Mouse (Mus musculus) heart, postnatal 10 days (tissue): Measurements from ENCODE around the gene Ubxn1. TPM values are rescaled to one million over a fixed set of nuclear protein-coding genes. Genes with fewer than 3 reads are reported as not detected.
"Not testable (repeated sequence)": the region's sequence is repeated elsewhere in the genome, so short reads cannot be mapped to it uniquely, and the experiment has no call there.

Experiments
- DNase-seq, 2 experiments: peaks; one replicate each; pipeline ENCODE4 v3.0.0; 2021
- intact Hi-C: fragments of 180-260 bp; cut with DNase I; formaldehyde crosslinking; loops from one replicate; pipeline ENCODE4 v1.15.1; 2025
- total RNA-seq, 2 experiments: library from RNA; stranded (reverse); gene quantifications; 2 replicates each; pipeline ENCODE4 v1.2.3; 2021

Gene Ubxn1
- total RNA-seq: 100 to 1,000 TPM; 123 to 126 TPM

GRCm38 (mm10) chr19:8871267-8872186 lies at the start of gene Ubxn1:
Gene Ubxn1, plus strand, starts transcription at chr19:8871496.
- intact Hi-C loops: no loop called here

GRCm38 (mm10) chr19:8822696-8823095 lies 48.6 kb upstream of the Ubxn1 start:
- DNase-seq: no peak
- intact Hi-C loops: no loop called here

More at GRCm38 (mm10) chr19:8871267-8872186, at the start of gene Ubxn1:
- DNase-seq: peak; percentile 99

- no peak for DNase-seq
- intact Hi-C loops: no loop called here
Observed at GRCm38 (mm10) chr19:8829660-8830059, 41.6 kb upstream of the Ubxn1 start, which contains the start of gene AC129217.1. Gene AC129217.1, plus strand, starts transcription at chr19:8829773.

DNA sequence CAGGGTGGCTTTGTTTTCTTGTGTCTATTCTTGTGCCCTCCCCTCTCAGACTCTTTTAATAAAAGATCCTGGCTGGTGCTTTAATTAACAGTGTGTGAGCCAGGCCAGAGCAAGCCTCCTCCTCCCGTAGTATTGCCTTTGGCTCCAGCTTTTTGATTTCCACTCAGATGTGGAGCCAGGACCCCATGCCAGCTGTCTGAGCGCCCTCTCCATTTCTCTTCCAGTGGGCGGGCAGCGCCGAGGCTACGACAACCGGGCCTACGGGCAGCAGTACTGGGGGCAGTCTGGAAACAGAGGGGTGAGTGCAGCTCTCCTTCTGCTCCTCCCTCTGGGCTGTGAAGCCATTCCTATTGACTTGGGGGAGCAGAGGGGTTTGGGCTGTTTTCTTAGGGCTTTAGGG lies 40.6 kb upstream of the Ubxn1 start:
- DNase-seq: no peak
- intact Hi-C loops: no loop called here

- intact Hi-C loops: no loop called here
Observed at GRCm38 (mm10) chr19:8831262-8831661, 40.0 kb upstream of the Ubxn1 start.

GRCm38 (mm10) chr19:8832971-8833370 lies 38.3 kb upstream of the Ubxn1 start:
- no peak for DNase-seq
- intact Hi-C loops: no loop called here

More at GRCm38 (mm10) chr19:8831262-8831661, 40.0 kb upstream of the Ubxn1 start:
- DNase-seq: no peak

DNA sequence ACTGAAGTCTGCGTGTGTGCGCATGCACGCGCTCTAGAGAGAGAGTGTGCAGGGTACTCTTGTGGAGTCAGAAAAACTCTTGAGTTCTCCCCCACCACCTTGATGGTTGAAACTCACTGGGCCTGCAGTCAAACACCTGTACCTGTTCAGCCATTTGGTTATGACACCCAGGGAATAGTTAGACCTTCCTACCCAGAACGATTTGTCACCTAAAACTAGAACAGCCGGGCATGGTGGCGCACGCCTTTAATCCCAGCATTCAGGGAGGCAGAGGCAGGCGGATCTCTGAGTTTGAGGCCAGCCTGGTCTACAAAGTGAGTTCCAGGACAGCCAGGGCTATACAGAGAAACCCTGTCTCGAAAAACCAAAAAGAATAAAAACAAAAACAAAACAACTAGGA lies 35.0 kb upstream of the Ubxn1 start:
- not testable (repeated sequence) for DNase-seq
- intact Hi-C loops: loop anchor here (2.0 kb wide), 1 partner anchor 16 kb away; the partner anchor contains the start of gene Hnrnpul2

GRCm38 (mm10) chr19:8837251-8837791 lies 34.0 kb upstream of the Ubxn1 start, which contains the start of gene Bscl2:
Gene Bscl2, plus strand, starts transcription at chr19:8837467.
- intact Hi-C loops: loop anchor here (2.0 kb wide), 1 partner anchor 17 kb away; the partner anchor contains the start of gene Hnrnpul2
- peak; percentile 89 to 90 for DNase-seq

DNA sequence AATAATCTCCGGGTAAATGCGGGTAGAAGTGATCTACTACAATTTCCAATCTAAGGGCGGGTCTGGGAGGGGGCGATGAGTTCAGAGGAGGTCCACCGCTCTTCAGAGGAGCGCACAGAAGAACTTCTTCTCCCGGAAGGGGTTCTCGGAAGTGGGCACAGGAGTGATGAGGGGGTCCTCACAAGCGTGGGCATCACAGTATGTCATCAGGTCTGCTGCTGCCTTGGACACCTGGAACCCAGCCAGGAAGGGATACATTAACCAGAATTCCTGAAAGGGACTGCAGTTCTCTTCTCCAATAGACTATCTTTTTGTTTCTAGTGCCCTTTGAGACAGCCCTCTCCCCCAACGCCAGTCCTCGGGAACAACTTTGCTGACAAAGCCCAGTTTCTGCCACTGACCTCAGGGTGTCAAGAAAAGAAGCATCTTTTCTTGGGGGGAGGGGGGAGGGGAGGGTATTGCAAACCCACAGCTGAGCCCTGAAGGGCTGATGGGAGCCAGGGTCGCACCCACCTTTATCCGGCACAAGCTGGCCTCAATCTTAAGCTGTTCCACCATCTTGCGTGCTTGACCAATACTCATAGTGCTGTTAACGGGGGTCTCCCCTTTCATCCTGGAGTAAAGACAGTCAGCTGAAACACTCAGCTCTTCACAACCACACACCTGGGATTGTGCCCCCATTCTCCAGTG lies 33.1 kb upstream of the Ubxn1 start:
- peak; percentile 40 to 61 for DNase-seq
- intact Hi-C loops: no loop called here

DNA sequence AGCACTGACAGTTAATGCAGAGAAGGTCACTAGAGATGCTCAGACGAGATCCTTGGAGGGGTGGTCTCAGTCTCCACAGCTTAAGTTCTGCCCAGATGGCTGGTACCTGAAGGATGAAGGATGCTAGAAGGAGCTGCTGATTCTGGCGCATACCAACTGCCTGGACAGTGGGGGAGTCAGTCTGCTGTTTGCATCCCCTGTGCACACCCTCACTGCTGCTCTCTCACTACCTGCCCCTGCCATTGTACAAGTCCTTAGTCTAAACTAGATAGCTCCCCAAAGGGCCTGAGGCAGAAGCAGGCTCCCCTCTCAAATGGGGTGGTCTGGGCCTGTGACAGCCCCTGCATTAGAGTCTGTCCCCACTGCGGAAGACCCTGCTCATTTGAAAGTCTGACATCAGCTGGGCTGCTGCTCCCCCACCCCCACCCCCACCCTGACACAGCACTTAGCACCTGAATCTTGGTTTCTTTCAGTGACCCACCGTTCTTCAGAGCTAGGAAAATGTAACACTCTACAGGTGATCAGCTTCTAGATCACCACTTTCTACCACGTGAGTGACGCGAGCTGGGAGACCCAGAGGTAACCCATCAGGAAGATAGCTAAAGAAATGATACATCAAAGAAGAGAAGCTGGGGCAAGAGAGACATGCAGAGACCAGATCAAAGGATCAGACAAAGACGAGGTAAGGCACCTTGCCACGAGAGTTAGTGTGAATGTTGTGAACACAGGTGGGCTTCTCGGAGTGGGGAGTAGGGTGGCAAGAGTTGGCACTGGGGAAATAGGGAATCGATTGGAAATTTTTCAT lies 32.0 kb upstream of the Ubxn1 start, which contains the start of gene Gng3:
Gng3 (minus strand) TSS at position 92 of the 805 bp plus-strand sequence.
- intact Hi-C loops: no loop called here

DNA sequence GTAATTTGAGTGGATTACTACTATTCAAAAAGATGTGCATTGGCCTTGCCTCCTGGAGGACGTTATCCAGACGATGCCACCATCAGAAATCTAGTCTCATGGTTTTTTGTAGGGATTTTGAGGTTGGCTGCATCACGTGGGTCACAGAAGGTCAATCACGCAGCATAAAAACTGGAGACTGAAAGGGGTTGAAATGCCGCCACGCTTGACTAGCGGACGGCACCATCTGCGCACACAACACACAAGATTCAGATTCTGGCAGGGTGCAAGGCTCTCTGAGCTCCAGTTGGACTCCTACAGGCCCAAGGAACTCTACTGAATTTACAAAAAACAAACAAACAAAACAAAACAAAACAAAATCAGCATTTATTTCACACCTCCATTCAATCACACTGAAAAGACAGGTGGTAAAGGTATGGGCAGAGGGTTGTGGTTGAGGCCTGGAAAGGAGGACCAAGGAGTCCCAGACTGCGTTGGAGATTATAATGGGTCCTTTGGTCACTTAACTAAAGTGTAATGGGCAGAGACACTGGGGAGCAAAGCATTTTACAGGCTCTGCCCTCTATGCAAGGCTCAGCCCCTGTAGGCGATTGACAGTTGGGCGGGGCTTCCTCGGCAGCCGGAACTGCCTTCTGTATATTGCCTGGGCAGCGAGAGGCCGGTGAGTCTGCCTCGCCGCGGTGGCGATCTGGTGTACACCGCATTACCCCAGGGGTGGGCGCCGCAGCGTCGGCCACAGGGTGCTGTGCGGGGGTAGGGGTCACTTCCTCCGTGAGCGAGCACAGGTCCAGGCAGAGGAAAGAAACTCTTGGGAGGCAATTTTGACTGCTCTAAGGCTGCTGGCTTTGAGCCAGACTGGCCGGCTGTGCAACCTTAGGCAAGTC lies 31.1 kb upstream of the Ubxn1 start:
- peak; percentile 83 for DNase-seq
- intact Hi-C loops: loop anchor here (5.0 kb wide), 1 partner anchor 137 kb away; no protein-coding TSS in a partner anchor

More for the DNA sequence above, 32.0 kb upstream of the Ubxn1 start, which contains the start of gene Gng3:
- DNase-seq: no peak

DNA sequence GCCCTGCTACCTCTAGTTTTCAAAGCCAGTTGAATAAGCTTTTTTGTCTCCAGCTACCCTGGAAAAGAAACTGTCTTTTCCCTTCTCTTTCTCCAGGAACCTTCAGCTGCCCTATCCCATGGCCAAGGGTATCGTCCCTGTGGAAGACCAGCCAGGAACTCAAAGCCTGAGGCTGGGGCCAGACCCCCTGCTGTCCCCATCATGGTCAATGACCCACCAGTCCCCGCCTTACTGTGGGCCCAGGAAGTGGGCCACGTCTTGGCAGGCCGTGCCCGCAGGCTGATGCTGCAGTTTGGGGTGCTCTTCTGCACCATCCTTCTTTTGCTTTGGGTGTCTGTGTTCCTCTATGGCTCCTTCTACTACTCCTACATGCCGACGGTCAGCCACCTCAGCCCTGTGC lies 30.3 kb upstream of the Ubxn1 start:
- intact Hi-C loops: loop anchor here (5.0 kb wide), 1 partner anchor 136 kb away; no protein-coding TSS in a partner anchor
- DNase-seq: no peak

DNA sequence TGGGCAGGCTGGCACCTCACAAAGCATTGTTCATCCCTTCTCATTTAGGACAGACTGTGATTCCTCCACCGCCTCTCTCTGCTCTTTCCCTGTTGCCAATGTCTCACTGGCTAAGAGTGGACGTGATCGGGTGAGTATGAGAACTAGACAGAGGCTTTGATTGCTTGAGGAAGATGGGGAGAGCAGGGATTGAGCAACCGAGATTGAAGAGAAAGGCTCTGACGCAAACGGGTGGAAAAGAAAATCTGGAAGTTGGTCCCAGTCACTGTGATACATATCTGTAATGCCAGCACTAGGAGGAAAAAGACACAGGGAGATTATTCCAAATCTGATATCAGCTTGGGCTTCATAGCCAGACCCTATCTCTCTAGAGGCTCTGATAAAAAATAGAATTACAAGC lies 28.3 kb upstream of the Ubxn1 start:
- intact Hi-C loops: loop anchor here (5.0 kb wide), 1 partner anchor 134 kb away; no protein-coding TSS in a partner anchor
- DNase-seq: no peak

DNA sequence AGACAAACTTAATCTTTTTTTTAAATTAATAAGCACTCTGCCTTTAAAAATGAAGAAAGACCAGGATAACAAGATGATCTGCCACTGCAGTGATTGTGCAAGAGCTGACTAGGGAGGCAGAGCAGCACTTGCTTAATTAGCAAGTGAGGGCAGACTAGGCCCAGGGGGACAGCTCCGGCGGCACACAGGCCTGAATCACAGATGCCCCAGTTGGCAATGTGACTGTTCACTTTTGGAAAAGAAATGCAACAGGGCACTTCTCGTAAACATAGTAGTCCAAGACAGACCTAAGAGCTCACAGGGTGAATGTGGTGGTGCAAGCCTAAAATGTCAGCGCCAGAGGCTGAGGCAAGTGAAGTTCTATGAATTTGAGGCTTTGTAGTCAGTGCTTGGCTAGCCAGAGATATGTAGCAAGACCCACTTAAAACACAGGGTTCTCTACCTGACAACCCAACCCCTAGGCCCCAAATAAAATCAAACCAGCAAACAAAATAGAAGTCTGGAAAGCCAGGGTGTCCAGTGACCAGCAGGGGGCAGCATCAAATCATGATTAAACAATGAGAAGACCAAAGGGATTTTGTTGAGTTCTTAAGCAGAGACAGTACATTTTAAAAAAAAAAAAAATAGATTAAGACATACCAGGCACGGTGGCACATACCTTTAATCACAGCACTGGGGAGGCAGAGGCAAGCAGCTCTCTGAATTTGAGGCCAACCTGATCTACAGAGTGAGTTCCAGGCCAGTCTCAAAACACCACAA lies 26.7 kb upstream of the Ubxn1 start:
- peak; percentile 84 to 93 for DNase-seq
- intact Hi-C loops: loop anchor here (1.0 to 5.0 kb wide), 2 partner anchors 133 to 266 kb away; no protein-coding TSS in a partner anchor

DNA sequence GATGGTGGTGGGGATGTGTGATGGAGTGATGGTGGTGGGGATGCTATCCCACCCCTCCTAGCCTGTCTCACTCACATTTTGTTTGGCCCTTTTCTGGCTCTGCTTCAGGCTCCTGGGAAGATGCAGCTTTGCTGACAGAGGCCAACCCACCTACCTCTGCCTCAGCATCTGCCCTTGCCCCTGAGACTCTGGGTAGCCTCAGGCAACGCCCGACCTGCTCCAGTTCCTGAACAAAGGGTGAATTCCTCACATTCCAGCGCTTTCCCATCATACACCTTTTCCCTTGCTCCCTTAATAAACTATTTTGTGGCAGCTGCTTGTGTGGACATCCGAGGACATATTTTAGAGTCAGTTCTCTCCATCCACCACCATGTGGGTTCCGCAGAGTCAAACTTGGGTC lies 22.9 kb upstream of the Ubxn1 start:
- no peak for DNase-seq
- intact Hi-C loops: no loop called here

GRCm38 (mm10) chr19:8850402-8850901 lies 20.8 kb upstream of the Ubxn1 start, which contains the start of gene Lrrn4cl:
Gene Lrrn4cl, plus strand, starts transcription at chr19:8850768.
- intact Hi-C loops: no loop called here
- peak; percentile 47 to 67 for DNase-seq

DNA sequence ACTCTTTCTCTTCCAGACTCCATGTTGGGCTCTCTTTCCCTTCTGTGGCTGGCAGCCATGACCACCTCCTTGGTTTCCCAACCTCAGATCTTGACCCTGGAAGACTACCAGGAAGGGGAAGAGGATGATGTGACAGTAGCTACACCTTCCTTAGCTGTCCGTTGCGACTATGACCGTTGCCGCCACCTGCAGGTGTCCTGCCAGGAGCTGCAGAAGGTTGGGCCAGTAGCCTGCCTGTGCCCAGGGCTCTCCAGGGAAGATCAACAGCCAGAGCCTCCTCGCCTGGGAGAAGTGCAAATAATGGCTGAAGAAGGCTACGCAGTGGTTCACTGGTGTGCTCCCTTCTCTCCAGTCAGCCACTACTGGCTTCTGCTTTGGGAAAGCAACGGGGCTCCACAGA lies 19.7 kb upstream of the Ubxn1 start:
- DNase-seq: no peak
- intact Hi-C loops: no loop called here
